Mouse (Mus musculus) bone marrow macrophage, adult 2 months (primary cell): ENCODE measurements around the gene Arhgap6. TPM values are rescaled to one million over a fixed set of nuclear protein-coding genes. Genes with fewer than 3 reads are reported as not detected.

Experiments used
- H3K27ac ChIP-seq: 2 replicates; pipeline ENCODE4 v1.5.1; 2012; ENCODE audit warnings: low read depth, low read length; ENCODE audit not compliant: insufficient read depth
- H3K4me1 ChIP-seq: 2 replicates; pipeline ENCODE4 v1.6.1; 2012; ENCODE audit warnings: low read length; ENCODE audit not compliant: control insufficient read depth, insufficient read depth
- H3K4me3 ChIP-seq: 2 replicates; pipeline ENCODE4 v1.5.1; 2012; ENCODE audit warnings: mild to moderate bottlenecking, low read length, moderate library complexity; ENCODE audit not compliant: insufficient read depth
- CTCF ChIP-seq: IDR thresholded peaks from 2 replicates; pipeline ENCODE4 v1.5.1; 2012; ENCODE audit warnings: low read depth, mild to moderate bottlenecking, low read length, moderate library complexity
- POLR2A ChIP-seq: IDR thresholded peaks from 2 replicates; pipeline ENCODE4 v1.6.1; 2012; ENCODE audit warnings: mild to moderate bottlenecking, low read depth, low read length, borderline replicate concordance
- polyA plus RNA-seq: library from polyadenylated mRNA; stranded (reverse); fragments of >200 nt; gene quantifications from 2 replicates; pipeline ENCODE4 v1.2.4, GENCODE M21; 2012; ENCODE audit not compliant: missing spikeins, insufficient read depth, insufficient read length

Gene Arhgap6
- polyA plus RNA-seq, 1 experiment: 15.7 TPM

DNA sequence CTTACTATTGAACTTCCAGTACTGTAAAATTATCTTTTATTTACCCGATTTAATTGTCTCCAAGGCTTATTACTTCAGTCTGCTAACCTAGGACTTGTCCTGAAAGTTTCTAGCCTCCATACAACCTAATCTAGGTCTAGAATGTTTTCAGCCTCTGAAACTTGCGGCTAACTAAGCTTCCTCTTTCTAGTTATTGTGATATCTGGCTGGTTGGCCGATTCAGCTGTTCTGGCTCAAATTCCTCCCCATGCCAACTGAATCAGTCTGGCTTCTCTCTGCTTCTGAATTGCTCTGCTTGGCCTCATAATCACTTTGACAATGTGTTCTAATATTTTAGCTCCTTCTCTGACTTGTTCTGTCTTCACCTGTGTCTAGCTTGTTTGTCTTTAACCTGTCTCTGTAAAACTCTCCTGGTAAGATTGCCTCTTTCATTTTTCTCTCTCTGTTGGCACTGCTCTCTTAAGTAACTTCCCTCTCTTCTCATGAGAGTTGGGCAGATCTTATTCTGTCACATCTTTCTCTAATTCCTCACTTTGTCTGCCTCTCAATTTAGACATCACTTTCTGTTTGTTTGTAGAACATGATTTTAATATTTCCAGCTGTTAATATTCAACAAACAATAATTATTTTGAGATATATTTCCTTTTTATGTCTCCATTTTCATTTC, 531.2 kb downstream of the Arhgap6 start:
- TF ChIP-seq CTCF: no peak
- no peak for TF ChIP-seq POLR2A
- peak overlapping the region; percentile 56 for H3K27ac ChIP-seq
- no peak overlapping the region for H3K4me3 ChIP-seq
- H3K4me1 ChIP-seq: peaks cover 4% of the 10 kb centered on the region; the same call in 1 of the 2 replicates

DNA sequence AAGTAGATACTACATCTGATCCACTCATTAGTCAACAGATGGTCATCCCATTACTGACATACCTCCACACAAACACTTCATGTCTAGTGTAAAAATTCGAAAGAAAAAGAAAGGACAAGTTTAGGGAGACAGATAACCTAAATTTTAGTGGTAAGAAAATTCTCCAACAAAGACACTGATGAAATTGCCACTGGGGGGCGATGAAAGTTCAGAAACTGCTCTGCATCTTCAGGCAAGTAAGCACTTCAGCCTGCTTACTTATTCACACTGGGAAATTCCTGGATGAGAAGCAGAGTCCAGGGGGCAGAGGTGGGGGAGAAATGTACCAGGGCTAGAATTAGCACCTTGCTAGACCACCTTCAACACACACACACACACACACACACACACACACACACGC, 537.4 kb downstream of the Arhgap6 start:
- Histone ChIP-seq H3K4me1 (peaks cover 2% of the 10 kb centered on the region; the same call in 1 of the 2 replicates), H3K27ac (no peak overlapping the region), H3K4me3 (no peak overlapping the region)
- TF ChIP-seq POLR2A: no peak

DNA sequence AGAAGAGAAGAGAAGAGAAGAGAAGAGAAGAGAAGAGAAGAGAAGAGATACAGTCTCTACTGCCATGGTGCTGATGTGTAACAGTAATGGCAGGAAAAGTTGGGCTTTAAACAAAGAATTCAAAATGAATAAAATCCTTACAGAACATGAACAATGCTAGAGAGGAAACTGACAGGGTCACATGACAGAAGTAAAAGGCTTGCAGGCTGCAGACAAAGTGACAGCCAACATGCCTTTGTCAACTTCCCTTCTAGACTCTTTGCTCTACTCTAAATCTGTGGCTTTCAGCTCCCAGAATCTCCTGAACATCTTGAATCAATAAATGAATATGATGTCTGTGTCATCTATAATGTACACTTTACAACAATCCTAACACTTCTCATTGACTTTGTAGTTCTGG, 542.7 kb downstream of the Arhgap6 start:
- H3K27ac ChIP-seq: no peak overlapping the region
- no peak for TF ChIP-seq POLR2A
- no peak for TF ChIP-seq CTCF
- no peak overlapping the region for H3K4me3 ChIP-seq
- H3K4me1 ChIP-seq: peaks cover 2% of the 10 kb centered on the region; the same call in 1 of the 2 replicates

DNA sequence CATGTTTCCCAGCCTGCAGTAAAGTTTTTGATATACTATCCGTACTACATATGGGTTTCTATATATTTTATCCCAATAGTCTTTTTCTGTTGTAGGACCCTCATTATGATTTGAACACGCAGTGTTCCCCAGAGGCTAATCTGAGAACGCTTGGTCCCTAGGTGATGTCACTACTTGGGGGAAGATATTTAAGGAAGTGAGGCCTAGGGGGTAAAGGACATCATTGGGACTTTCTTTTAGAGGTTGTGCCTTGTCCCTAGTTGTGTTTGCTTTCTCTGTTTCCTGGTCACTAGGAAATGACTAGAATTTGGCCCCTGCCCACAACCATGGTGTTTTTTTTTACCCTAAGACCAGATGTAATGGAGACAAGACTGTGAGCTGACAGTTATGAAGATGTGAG, 543.3 kb downstream of the Arhgap6 start:
- H3K4me1 ChIP-seq: peaks cover 2% of the 10 kb centered on the region; the same call in 1 of the 2 replicates
- TF ChIP-seq POLR2A (no peak), CTCF (no peak)
- H3K27ac ChIP-seq: no peak overlapping the region
- H3K4me3 ChIP-seq: no peak overlapping the region

Other genes with a start within 250 kb of the Arhgap6 start
- gene Frmpd4, start 217.9 kb upstream of the Arhgap6 start, polyA plus RNA-seq: not detected in 2 replicates
- 44.2 and 47.1 TPM in 2 replicates for gene Msl3, start 121.2 kb upstream of the Arhgap6 start, polyA plus RNA-seq